Mouse (Mus musculus): ENCODE measurements around the gene Dock3.

Dock3 gene

DNA sequence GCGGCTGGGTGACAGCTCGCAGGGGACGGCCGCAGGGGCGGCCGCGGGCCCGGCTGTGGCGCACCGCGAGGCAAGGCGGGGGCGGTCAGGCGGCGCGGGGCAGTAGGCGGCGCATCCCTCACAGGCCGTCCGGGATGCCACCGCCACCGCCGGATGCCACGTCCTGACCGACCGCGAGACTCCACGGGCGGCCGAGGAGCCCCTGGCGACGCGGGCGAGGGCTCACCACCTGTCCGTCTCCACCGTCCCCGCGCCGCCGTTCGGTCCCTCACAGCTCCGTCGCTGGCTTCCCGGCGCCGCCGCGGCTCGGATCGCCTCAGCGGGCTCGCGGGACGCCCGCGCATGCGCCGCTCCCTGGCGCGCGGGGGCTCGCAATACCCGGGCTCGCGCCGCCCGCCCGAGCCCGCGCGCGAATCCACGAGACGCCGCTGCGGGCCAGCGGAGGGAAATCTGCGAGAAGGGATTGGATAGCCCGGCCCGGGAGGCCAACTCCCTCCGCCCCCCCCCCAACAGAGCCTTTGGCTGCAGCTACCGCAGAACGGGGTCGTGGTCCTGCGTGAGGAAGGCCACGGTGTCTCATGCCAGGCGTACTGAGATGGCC lies at the start of gene Dock3:
TSS of gene Dock3 (minus strand) at position 371 of the 601 bp plus-strand sequence.
- peak; percentile 75 for DNase-seq (ENCODE audit: low spot score)

DNA sequence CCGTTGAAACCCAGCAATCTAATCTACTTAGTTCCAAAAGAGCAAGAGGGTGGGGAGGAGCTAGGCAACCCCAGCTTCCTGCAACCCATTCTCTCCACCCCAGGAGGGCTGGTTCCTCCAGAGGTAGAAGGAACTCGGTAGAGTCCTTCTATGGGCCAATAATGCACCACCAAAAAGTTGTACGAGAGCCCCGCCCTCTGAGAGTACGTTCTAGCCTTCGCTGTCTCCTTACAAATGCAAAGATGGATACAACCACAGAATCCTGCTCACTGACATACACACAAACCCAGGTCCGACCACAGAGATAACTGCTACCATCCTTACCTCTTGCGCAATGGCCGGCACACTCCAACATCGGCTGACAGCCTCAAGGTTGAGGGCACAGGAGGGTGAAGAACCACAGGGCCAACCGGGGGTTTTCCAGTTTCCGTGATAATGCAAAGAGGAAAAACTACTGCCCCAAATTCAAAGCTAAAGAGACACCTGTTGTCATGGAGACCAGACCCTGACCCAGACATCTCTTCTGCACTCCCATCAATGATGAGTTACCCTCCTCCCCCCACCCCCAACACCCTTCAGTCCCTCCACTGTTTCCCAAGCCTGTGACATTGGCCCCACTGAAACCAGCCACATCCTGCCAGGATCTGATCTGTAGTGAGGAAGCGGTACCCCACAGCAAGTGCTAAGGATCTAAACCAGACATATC lies 48.8 kb upstream of the Dock3 start:
- DNase-seq (ENCODE audit: low spot score): no peak

DNA sequence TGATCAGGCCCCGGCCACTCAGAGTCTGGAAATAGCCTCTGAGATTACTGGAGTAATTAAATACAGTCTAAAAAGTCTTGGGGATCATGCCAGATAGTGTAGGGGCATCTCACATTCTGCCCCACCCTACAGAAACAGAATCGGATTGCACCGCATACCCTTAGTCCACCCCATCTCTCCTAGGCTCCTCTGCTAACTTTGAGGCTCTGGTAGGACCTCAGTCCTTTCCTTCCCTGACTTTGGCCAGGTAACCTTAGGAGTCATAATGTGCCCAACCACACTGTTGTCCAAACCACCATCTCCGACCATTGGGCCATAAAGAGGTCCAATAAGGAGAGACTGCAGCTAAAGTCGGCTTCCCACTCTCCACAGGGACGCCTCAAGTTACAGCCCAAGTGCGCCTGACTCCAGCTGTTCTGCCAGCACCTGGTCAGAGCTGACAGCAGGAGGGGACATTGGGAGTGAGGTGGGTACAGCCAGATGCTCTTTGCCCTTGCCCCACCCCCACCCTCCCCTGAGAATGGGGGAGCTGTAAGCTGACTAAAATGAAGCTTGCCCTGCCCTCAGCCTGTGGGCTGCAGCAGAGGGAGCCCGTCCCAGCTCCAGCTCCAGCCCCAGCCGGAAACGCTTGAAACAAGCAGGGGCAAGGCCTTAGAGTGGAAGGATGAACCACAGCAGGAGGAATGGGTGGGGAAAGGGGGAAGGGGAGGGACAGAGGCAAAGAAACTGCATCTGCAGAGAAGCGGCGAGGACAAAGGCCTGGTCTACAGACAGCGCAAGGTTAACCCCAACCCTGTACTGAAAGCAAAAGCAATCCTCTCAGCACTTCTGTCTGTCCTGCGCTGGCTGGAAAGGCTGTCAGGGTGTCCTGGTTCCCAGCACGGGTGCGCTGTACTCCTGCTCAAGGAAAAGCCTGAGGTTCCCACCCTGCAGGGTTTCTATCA lies 47.9 kb upstream of the Dock3 start:
- no peak for DNase-seq (ENCODE audit: low spot score)

DNA sequence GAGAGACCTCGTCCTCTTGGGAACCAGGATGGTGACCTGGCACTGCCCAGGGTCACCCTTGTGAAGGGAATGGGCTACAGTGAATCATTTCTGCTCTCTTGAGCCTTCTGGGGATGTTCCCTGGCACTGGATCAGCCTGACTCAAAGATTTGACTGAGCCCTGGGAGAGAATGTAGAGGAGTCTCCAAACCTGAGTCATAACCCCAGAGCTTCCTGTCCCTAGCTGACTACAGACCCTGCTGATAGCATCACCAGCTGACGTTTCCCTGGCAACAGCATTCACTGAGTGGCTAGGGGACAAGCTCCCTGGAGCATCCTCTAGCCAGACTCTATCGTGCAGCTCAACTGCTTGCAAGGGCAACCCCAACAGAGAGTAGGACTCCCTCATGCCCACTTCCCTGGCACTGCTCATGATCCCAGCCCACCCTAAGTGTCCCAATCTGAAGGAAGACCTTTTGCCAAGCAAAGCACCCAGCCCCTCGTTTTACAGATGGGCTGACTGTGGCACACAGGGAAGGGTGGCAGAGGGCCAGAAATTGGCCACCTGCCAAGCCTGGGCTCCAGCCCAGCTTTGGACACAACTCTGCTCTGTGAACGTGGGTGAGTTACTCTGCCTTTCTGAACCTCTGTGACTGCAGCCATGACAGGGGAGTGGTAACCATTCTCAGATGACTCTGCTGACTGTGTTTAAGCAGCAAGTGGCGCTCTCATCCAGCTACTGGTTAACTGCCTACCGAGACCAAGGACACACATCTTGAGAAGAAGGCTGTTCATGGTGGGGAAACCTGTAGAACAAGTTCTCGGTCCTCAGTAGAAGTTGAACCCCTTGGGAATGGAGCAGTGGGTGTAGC lies 47.0 kb upstream of the Dock3 start:
- DNase-seq (ENCODE audit: low spot score): no peak

DNA sequence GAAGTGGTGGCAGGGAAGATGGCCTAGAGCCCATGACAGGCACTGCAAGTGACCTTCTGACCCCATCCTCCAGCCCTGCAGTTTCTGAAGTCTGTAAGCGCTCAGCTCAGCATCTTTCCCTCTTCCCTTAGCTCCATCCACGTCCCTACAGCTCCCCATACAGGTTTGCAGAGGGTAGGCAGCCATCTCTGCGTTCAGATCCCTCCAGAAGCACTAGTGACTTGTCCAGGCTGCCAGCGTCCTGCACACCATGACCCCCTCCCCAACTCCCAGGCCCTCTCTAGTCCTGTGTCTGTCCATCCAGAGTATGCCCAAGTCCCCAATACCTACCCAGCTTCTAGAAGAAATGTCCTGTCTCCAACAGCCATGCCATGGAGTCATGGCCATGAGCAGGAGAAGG lies 46.4 kb upstream of the Dock3 start:
- no peak for DNase-seq (ENCODE audit: low spot score)

DNA sequence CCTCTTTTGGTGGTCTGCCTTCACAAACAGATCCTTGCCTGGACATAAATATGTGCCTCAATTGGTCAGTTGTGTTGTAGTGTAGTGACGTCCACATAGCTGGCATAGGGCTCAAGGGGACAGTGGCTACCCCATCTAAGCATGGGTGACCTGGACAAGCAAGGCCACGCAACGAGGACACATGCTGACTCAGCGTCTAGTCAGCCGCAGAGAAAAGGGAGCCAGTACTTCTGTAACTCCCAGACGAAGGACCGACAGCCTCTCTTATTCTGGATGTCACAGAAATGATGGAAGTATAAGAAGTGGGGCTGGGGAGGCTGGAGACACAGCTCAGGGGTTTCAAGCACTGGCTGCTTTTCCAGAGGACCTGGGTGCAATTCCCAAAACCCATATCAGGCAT lies 45.9 kb upstream of the Dock3 start:
- no peak for DNase-seq (ENCODE audit: low spot score)

DNA sequence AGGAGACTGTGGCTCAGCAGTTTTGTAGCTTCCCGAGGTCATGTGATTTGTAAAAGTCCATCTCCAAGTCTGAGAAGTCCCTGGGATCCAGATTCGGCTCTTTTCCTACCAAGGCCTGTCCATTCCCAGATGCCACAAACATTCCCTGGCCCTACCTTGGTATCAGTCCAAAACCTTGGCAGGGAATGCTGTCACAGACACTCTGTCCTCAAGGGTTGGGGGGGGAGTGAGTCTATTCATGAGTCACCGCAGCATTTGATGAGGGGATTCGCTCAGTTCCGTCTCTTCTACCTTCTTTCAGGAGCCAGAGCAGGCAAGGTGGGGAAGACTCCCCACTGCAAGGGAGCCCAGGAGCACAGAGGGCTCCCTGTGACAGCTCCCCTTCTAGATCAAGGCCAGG lies 44.0 kb upstream of the Dock3 start:
- DNase-seq (ENCODE audit: low spot score): no peak

DNA sequence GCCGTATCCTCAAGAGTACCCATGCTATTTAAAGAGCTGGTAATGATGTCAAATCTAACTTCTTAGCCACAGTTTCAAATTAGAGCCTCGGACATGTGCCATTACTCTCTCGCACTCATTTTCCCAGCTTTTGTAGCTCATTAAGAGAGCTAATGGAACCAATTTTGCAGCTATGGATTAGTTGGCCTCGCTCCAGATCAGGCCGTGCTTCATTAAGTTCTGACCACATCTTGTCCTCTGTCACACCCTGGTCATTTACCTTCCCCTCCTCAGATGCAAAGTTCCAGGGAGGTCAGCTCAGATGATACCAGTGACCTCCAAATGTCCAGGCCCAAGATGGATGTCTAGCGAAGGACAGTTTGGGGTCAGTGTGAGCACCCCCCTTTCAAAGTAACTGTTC lies 43.0 kb upstream of the Dock3 start:
- no peak for DNase-seq (ENCODE audit: low spot score)

DNA sequence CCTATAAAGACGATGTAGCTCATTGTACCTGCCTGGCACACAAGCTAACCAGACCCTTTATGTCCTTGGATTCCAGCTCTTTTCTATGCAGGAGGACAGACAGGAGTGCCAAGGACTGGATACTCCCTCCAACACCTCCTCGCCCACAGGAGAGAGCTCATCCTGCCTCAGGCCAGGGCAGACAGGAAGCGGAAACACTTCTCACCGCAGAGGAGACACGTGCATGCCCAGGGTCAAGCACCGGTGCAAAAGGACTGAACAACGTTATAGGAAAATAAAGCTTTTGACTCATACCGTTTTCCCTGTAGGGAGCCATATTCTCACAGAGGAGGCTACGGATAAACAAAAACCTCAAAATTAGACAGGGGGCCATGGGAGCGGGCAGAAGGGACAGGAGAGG lies 41.5 kb upstream of the Dock3 start:
- DNase-seq (ENCODE audit: low spot score): no peak

DNA sequence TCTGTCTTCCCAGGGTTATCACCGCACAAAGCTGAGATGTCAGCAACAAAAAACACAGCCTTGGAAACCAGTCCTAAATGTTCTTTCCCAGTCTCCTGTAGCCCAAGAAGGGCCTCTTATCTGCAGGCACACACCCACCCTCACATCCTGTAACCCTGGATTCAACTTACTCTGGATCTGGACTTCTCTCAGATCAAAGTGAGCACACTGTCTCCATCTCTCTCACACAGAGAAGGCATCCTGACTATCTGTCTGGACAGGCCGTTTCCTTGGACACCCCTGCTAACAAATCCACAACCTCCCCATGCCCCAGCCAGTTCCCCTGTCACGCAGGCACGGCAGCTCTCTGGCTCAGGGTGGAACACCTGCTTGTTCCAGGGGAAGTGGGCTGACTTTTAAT lies 40.6 kb upstream of the Dock3 start:
- DNase-seq (ENCODE audit: low spot score): no peak

DNA sequence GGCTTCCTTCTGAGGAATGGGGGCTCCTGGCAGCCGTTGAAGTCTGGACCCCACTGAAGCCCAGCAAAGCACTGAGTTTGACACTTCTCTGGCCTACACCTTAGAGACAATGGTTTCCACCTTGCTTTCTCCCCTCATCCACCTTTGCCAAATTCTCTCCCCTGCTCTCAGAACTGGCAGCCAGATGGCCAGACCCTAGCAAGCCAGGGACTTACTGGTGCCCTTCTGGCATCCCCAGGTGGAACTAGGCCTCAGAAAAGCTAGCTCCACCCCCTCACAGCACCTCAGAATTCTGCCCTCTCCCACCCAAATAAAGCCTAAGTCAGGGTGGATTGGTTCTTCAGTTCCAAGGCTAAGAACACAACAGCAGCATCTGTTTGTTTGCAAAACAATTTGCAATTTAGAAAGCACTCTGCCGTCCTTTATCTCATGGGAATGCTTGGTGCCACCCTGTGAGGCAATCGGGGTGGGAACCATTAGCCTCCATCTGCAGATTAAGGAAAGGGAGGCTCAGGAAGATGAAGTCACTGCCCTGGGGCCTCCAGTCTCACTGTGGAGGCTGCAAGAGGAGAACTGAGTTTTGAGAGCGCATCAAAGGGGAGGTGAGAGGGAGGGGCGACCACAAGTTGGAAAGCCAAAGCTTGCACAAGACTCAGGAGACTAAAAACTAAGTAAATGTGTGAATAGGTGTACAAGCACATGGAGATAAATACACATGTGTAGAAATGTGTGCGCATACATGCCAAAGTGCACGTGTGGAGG lies 39.6 kb upstream of the Dock3 start:
- no peak for DNase-seq (ENCODE audit: low spot score)

DNA sequence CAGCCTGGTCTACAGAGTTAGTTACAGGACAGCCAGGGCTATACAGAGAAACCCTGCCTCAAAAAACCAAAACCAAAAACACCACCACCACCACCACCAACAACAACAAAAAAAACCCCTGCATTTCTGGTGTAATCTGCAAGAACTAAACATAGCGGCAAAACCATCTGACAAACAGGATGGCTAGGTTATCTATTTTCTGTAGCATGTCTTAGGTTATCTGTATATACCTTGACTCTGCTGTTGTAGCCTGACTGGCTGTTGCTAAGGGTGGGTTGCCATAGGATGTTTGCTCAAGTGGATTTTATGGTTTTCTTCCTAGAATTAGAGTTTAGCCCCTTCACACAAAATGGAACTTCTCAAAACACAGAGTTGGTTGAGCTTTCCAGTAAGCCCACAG lies 38.1 kb upstream of the Dock3 start:
- no peak for DNase-seq (ENCODE audit: low spot score)

DNA sequence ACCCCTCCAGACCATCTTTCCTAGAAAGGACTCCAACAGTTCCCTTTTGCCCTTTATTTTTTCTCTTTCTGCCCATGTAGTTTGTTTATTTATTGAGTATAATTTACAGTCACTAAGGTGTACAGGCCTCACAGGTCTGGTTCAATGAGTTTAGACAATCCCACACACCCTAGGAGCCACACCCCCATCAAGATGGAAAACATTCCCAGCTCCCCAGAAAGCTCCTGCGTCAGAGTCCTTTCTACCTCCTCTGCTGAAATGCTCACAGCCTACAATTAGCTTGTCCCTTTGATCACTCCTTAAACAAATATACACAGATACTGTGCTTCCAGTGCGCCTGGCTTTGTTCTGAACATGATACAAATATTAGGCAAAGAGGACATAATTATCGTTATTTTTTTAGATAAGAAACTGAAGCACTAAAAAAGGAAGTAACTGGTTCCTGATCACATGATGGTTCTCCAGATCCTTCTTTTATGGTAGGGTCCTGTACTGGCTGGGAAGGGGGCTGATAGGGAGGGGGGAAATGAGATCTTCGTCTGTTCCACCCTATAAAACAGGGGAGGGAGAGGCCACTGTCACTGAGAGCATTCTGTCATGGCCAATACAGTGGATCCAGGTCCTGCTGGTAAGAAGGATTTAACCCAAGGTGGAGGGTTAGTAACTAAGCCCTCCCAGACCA lies 36.2 kb upstream of the Dock3 start:
- DNase-seq (ENCODE audit: low spot score): no peak

DNA sequence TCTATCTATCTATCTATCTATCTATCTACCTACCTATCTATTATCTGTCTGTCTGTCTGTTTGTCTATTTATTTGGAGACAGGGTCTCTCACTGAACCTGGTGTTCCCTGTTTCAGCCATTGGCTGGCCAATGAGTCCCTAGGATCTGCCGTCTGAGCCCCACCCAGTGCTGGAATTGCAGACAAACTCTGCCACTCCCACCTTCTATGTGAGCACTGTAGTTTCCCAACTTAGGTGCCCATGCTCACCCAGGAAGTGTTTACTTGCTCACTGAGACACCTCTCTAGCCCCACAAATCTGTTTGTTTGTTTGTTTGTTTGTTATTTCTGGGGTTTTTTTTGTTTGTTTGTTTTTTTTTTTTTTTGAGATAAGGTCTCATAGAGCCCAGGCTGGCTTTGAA lies 35.3 kb upstream of the Dock3 start:
- DNase-seq (ENCODE audit: low spot score): no peak

DNA sequence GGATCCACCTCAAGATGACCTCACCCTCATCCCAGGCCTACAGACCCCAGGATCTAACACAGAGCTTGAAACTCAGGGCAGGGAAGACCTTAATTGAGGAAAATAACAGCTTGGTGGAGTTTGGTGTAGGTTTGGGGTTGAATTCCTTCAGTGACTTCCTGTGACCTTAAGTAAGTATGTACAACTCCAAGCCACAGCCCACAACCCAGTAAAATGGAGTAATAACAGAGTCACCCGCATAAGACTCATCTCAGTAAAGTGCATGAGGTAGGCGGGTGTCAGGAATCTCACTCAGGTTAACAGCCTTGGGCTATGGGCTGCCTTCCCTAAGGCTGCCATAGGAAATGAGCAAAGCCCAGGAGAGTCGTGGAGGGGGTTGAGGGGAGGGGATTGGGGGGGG lies 33.0 kb upstream of the Dock3 start:
- DNase-seq (ENCODE audit: low spot score): no peak

DNA sequence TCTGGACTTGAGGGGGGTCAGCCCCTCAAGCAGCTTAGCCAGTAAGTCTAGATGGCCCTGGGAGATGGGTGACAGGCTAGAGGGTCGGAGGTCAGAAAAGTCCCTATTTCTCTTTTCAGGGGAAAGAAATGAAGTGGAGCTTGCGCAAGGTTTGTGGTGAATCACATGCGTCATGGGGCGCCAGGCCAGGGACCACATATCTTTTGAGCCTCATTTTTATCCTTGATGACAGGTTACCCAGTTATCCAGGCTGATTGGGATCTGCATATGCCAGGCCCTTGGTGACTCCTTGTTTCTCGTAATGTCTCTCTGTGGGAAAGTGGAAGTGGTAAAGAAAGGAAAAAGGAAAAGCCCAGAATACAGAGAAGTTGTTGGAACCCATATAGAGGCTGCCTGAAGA lies 32.2 kb upstream of the Dock3 start:
- no peak for DNase-seq (ENCODE audit: low spot score)

DNA sequence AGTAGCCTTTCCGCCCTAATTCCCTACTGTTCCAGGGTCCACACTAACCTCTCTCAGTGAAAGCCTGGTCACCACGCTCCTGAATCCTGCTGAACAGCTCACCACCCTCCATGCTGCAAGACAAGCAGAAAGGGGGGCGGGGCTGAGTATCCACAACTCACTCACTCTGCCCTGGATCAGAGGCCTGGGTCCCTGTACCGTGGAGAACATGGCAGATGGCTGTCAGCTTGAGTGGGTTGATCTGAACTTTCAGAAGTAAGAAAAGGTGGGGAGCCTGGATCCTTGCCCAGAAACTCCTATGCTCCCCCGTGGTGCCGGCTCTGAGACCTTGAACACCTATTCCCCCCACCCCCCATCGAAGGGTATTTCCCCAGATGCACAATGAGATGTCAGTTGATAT lies 30.7 kb upstream of the Dock3 start:
- DNase-seq (ENCODE audit: low spot score): no peak

DNA sequence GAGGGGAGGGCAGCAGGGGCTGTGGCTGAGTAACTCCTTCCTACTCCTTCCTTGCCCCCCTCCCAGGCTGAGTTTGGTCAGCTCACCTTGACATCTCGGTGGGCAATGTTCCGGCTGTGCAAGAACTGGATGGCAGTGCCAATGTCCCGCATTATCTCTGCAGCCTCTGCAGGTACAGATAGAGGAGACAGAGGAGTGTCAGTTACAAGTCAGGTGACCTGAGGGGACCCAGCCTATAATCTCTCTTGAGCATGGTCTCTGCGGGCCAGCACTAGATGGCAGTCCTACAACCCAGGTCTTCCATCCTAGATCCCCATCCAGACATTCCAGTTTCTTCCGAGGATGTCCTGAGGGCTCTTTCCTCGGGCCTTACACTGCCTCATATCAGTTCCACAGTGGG lies 30.1 kb upstream of the Dock3 start:
- no peak for DNase-seq (ENCODE audit: low spot score)

DNA sequence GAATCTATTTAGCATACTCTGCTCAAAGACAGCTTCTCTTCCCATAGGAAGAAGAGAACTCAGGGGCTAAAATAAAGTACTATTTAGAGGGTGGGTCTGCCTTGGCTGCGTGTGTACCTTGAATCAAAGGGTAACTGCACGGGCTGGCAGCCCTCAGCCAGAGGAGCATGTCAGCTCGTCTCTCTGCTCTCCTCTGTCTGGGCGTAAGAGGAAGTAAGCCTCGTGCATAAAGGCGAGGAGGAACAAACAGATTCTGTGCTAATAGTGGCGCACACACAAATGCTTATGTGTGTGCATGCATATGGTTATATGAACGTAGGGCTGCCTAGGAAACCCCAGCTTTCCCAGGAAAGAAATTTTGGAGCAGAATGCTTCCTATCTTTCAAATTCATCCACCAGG lies 29.1 kb upstream of the Dock3 start:
- no peak for DNase-seq (ENCODE audit: low spot score)

DNA sequence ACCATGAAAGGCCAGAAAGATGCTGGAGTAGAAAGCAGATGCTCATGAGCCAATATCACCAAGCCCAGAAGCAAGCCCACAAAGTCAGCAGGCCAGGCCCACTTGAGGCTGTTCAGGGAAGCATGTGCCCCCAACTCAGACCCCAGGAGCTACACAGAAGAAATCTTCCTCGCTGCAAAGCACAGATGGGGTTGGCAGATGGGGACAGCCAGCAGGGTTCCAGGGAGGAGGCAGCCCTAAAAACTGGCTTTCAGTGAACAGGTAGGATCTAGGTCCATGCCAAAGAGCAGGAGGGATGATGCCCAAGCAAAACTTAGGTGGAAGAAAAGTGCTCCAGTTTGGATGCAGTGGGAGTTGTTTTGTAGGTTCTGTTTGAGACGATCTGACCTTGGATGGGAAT lies 28.7 kb upstream of the Dock3 start:
- DNase-seq (ENCODE audit: low spot score): no peak

DNA sequence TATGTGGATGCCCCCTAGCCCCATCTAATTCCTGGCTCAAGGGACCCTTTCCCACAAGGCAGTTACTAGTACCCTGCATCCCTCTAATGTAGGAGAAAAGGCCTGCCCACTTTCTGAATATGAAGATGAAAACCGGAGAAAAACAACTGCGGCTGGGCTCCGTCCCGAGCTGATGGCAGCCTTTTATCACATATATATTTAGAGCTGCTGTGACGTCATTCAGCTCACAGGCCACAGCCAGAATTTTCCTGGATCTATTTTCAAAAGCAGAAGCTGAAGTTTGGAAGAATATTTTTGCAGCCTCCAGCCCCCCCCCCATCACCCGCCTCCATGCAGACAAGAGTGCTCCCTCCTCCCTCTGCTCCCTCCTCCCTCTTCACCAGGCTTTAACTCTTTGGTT lies 27.9 kb upstream of the Dock3 start:
- DNase-seq (ENCODE audit: low spot score): no peak

All from testis, postnatal 10 days (tissue).